Mouse (Mus musculus): ENCODE data around the gene Shq1. TPM values are rescaled to one million over a fixed set of nuclear protein-coding genes. Genes with fewer than 3 reads are reported as not detected.

The Shq1 gene
- polyA plus RNA-seq, 1 experiment from 2014 or later = 16.3 TPM

DNA sequence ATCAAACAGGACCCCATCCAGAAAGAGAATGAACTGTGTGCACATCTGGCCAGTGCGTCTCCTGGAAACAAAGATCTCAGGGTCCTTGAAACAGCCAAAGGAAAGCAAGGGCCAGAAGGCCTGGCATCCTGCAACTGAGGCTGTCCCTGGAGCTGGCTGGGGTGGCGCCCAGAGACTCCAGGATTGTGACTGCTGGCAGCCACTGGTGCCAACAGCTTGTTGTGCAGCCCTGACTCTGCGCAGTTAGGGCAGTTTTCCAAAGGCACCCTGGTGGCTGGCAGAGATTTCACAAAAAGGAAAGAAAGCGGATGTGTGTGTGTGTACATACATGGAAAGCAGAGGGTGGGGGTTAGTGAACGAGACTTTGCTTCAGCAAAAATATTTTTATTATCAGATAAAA is 10.6 kb downstream of the Shq1 start:
- Histone ChIP-seq H3K4me3 (no peak overlapping the region), H3K36me3 (peaks cover 33% of the 10 kb centered on the region), H3K4me2 (replicated peaks) (no peak overlapping the region), H3K27me3 (no peaks in the 10 kb centered on the region), H3K27ac (no peak overlapping the region), H3K9me3 (replicated peaks) (no peaks in the 10 kb centered on the region), H3K9ac (no peak overlapping the region), H3K4me1 (no peaks in the 10 kb centered on the region)
- ATAC-seq (ENCODE audit: low FRiP score) = no peak
- 91% methylated on average over 5 of the region's 5 CpGs for WGBS

DNA sequence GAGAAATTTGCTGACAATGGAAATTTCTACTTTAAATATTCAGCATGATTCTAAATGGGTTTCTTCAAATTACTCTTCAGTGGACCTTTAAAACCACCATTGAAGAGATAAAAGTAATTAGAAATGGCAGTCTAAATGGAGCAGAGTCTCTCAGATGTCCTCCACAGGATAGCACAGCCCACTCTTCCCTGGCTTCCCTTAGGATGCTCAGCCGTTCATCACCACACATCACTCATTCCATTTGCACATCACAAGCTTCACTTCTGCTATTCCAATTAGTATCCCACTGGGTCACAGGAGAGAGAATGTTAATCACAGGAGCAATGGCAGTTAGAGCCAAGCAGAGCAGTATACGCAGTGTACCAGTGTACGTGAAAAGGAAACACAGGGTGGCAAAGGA is 18.4 kb downstream of the Shq1 start:
- no peaks in the 10 kb centered on the region for H3K27me3 ChIP-seq
- WGBS = 58% methylated on average over 3 of the region's 3 CpGs
- no peaks in the 10 kb centered on the region; the same call in 1 of the 2 replicates for H3K9me3 ChIP-seq (replicated peaks)
- H3K4me1 ChIP-seq = no peaks in the 10 kb centered on the region
- H3K4me3 ChIP-seq = no peak overlapping the region
- H3K9ac ChIP-seq = no peak overlapping the region
- H3K4me2 ChIP-seq (replicated peaks) = no peak overlapping the region
- no peaks in the 10 kb centered on the region; the same call in 1 of the 2 replicates for H3K36me3 ChIP-seq
- ATAC-seq (ENCODE audit: low FRiP score) = no peak
- no peak overlapping the region for H3K27ac ChIP-seq

DNA sequence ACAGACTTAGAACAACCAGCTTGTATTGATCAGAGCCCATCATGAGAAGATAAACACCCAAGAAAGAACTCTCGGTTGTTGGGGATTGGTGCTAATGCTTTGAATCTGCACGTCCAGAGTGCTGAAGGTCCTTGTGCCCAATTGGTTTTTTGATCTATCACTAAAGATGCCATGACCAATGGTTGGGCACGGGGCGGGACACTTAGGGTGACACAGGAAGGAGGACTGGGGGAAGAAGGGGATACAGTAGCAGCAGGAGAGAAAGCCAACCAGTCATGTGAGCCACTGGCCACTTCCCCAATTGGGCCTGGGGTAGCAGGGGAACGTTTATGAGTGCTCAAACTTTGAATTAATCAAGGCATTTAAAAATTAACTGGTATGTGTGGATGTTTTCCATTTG is 23.8 kb downstream of the Shq1 start:
- WGBS = 75% methylated on average over 5 of the region's 5 CpGs
- no peak overlapping the region for H3K4me3 ChIP-seq
- H3K4me1 ChIP-seq = peaks cover 5% of the 10 kb centered on the region; the same call in 1 of the 2 replicates
- H3K36me3 ChIP-seq = no peaks in the 10 kb centered on the region
- no peak overlapping the region for H3K9ac ChIP-seq
- no peak overlapping the region for H3K27ac ChIP-seq
- ATAC-seq (ENCODE audit: low FRiP score) = no peak
- H3K4me2 ChIP-seq (replicated peaks) = no peak overlapping the region
- no peaks in the 10 kb centered on the region for H3K27me3 ChIP-seq
- H3K9me3 ChIP-seq (replicated peaks) = no peaks in the 10 kb centered on the region

DNA sequence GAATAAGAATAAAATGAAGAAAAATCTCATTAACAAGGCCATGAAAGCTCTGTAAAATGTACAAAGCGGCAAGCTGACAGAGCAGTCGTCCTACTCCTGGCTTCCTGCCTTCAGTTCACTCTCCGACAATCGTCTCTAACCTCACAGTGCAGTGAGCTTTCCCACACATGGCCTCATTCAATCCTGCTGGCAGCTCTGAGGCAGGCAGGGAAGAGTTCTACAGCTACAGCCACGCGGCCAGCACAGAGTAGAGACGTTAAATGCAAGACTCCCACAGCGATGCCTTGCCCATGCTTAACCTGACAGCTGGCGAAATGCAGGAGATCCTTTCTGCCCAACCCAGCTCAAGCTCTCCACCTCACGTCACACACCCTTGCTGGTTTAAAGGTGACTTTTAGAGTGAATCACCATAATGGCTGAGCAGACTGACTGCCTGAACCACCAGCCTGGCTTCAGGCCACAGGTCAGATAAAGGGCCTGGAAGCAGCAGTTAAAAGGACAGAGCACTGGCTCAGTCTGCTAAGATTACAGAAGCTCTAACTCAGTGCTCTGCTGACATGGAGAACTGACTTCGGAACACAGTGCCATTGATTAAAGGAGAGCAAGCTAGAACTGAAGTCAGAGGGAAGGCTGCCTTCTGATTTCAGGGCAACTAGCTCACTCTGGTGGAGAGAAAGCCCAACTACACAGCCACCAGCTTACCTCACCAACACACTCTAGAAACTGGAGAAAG is 25.3 kb downstream of the Shq1 start:
- no peak overlapping the region for H3K4me2 ChIP-seq (replicated peaks)
- H3K36me3 ChIP-seq = no peaks in the 10 kb centered on the region
- ATAC-seq (ENCODE audit: low FRiP score) = peak; percentile 54; the same call in 1 of the 2 replicates
- WGBS = 71% methylated on average over 11 of the region's 11 CpGs
- no peak overlapping the region for H3K4me3 ChIP-seq
- H3K4me1 ChIP-seq = peaks cover 5% of the 10 kb centered on the region; the same call in 1 of the 2 replicates
- H3K27ac ChIP-seq = no peak overlapping the region
- H3K27me3 ChIP-seq = no peaks in the 10 kb centered on the region
- H3K9me3 ChIP-seq (replicated peaks) = no peaks in the 10 kb centered on the region
- H3K9ac ChIP-seq = no peak overlapping the region

DNA sequence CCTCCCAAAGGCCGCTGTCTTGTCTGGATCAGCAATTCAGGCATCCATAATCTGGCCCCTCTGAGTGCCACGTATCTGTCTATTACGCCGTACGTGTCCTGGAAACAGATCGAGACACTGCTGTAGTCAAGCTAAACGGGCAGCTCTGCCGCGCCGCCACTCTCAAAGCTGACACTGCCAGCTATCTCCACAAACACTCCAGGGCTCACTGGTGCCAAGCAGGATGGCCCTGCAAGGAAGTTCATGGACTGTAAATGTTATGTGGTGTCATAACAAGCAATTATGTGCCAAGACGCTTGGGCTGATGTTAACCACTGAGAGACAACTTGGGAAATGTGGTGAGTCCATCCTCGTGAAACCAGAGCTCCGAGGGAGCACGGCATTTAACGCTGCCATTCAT is 26.3 kb downstream of the Shq1 start:
- no peak overlapping the region for H3K9ac ChIP-seq
- WGBS = 86% methylated on average over 15 of the region's 15 CpGs
- no peak overlapping the region for H3K4me2 ChIP-seq (replicated peaks)
- H3K9me3 ChIP-seq (replicated peaks) = no peaks in the 10 kb centered on the region
- no peaks in the 10 kb centered on the region for H3K36me3 ChIP-seq
- peaks cover 5% of the 10 kb centered on the region; the same call in 1 of the 2 replicates for H3K4me1 ChIP-seq
- ATAC-seq (ENCODE audit: low FRiP score) = no peak
- H3K27ac ChIP-seq = no peak overlapping the region
- no peaks in the 10 kb centered on the region for H3K27me3 ChIP-seq
- no peak overlapping the region for H3K4me3 ChIP-seq

DNA sequence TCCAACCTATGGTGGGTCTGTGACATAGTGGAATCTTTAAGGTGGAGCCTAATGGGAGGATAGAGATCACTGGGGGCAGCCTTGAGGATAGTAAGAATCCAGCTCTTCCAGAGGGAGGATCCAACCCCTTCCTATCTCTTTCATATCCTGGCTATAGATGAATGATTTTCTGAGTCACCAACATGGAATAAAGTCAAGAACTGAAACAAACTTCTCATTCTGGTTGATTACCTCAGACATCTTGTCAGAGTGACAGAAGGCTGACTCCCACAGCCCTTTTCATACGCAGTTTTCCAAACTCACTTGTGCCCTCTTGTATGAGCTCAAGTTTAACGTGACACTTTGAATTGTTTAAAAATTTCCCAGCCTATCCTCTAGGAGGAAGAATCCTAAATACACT is 28.2 kb downstream of the Shq1 start:
- Histone ChIP-seq H3K9ac (no peak overlapping the region), H3K27me3 (no peaks in the 10 kb centered on the region), H3K9me3 (replicated peaks) (no peaks in the 10 kb centered on the region), H3K4me2 (replicated peaks) (no peak overlapping the region), H3K4me1 (peaks cover 5% of the 10 kb centered on the region; the same call in 1 of the 2 replicates), H3K36me3 (no peaks in the 10 kb centered on the region), H3K27ac (no peak overlapping the region), H3K4me3 (no peak overlapping the region)
- 86% methylated on average over 2 of the region's 2 CpGs for WGBS
- ATAC-seq (ENCODE audit: low FRiP score) = no peak

DNA sequence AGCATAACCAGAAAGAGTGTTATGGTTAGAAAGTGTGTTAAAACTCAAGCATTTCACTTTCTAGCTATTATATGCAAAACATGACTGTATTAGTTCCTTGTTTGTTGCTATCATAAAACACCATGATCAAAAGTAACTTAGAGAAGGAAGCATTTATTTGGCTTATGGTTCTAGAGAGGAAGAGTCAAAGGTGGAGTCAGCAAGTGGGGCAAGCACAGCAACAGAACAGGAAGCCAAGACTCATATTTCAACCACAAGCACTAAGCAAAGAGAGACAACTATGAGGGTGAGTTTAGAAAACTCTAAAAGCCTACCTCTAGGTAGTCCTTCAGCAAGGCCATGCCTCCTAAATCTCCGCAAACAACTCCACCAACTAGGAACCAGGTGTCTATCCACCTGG is 30.4 kb downstream of the Shq1 start:
- Histone ChIP-seq H3K27ac (no peak overlapping the region), H3K9me3 (replicated peaks) (no peaks in the 10 kb centered on the region), H3K36me3 (no peaks in the 10 kb centered on the region), H3K4me2 (replicated peaks) (no peak overlapping the region), H3K27me3 (no peaks in the 10 kb centered on the region), H3K9ac (no peak overlapping the region), H3K4me3 (no peak overlapping the region), H3K4me1 (peaks cover 2% of the 10 kb centered on the region; the same call in 1 of the 2 replicates)
- ATAC-seq (ENCODE audit: low FRiP score) = no peak
- 93% methylated on average over 1 of the region's 1 CpGs for WGBS

DNA sequence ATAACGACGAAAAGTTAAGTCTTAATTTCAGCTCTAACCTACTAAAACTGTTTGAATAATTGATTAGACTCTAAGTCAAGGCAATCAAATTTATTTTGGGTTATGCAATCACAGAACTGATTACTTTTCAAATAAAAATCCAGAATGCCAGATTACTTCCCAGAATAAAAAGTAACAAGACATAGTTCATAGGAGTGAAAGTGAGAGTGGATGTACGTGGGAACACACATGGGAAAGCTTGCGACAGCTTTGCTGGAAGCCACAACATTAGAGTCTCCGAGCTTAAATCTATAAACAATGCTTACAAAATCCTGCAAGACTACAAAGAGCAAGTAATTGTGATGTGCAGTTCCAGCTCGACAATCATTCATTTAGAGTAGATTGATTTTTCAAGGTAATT is 41.9 kb downstream of the Shq1 start:
- H3K9me3 ChIP-seq (replicated peaks) = no peaks in the 10 kb centered on the region
- no peaks in the 10 kb centered on the region; the same call in 1 of the 2 replicates for H3K36me3 ChIP-seq
- H3K4me3 ChIP-seq = no peak overlapping the region
- no peak overlapping the region for H3K4me2 ChIP-seq (replicated peaks)
- H3K27ac ChIP-seq = no peak overlapping the region
- H3K27me3 ChIP-seq = no peaks in the 10 kb centered on the region
- WGBS = 83% methylated on average over 6 of the region's 6 CpGs
- H3K9ac ChIP-seq = no peak overlapping the region
- ATAC-seq (ENCODE audit: low FRiP score) = no peak
- H3K4me1 ChIP-seq = no peaks in the 10 kb centered on the region

DNA sequence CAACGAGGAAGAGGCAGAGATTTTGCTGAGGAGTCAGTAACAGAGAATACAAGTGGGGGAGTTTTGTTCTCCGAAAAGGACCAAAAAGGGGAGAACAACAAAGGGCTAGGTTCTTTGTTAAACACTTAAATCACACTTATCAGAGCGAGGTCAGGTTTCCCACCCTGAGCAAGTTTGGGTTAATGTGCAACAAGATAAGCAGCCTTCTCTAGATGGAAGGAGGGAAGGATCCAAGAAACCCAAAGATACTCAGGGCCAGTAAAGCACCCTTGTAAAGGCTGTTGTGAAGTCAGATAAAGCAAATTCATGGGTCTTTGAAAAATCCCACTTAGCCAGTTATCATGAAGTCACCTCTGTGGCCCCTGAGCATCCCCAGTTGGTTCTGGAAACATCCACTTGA is 42.7 kb downstream of the Shq1 start:
- Histone ChIP-seq H3K9me3 (replicated peaks) (no peaks in the 10 kb centered on the region), H3K27ac (no peak overlapping the region), H3K36me3 (no peaks in the 10 kb centered on the region; the same call in 1 of the 2 replicates), H3K27me3 (no peaks in the 10 kb centered on the region), H3K4me3 (no peak overlapping the region), H3K9ac (no peak overlapping the region), H3K4me1 (no peaks in the 10 kb centered on the region), H3K4me2 (replicated peaks) (no peak overlapping the region)
- ATAC-seq (ENCODE audit: low FRiP score) = no peak
- WGBS = 54% methylated on average over 3 of the region's 3 CpGs

DNA sequence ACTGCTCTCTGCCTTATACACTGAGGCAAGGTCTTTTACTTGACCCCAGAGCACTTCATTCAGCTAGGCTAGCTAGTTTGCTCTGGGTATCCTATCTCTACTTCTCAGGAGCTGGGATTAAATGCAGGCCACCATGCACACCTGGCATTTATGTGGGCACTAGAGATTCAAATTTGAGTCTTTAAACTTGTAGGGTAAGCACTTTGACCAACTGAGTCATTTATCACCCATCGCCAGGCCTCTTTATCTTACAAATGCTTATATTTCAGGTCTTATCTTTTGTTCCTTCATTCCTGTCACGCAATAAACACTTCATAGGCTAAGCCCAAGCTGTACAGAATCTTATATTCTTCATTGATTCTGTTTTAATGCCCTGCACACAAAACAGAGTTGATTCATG is 47.0 kb downstream of the Shq1 start:
- H3K9ac ChIP-seq = no peak overlapping the region
- no peak overlapping the region for H3K27ac ChIP-seq
- H3K9me3 ChIP-seq (replicated peaks) = no peaks in the 10 kb centered on the region
- H3K27me3 ChIP-seq = no peaks in the 10 kb centered on the region
- no peak overlapping the region for H3K4me3 ChIP-seq
- H3K4me2 ChIP-seq (replicated peaks) = no peak overlapping the region
- H3K36me3 ChIP-seq = no peaks in the 10 kb centered on the region; the same call in 1 of the 2 replicates
- 87% methylated on average over 2 of the region's 2 CpGs for WGBS
- ATAC-seq (ENCODE audit: low FRiP score) = no peak
- H3K4me1 ChIP-seq = no peaks in the 10 kb centered on the region

DNA sequence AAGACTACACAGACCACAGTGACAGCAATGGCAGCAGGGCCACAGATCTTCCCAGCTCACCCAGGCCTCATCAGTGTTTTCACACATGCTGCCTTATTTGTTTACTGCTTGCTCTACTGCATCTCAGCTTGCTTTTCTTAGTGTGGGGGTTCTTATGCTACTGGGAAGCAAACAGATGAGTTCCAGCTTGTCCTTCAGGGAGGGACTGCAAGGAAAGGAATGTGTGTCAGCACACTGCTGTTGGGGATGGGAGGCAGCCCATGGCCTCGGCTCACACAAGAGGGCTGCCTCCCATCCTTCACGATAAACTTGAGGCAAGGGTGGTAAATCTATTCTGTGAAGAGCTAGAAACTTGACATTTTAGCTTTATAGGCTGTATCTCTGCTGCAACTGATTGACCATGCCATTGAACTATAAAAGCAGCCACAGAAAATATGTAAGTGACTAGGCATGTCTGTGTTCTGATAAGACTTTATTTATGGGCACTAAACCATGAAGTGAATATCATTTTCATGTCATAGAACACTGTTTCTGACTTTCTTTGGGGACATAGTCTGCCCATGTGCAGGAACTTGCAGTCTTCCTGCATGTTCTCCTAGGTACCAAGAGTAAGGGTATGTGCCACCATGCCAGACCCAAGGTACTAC is 48.0 kb downstream of the Shq1 start:
- Histone ChIP-seq H3K27ac (no peak overlapping the region), H3K9ac (no peak overlapping the region), H3K4me3 (no peak overlapping the region), H3K36me3 (no peaks in the 10 kb centered on the region; the same call in 1 of the 2 replicates), H3K9me3 (replicated peaks) (no peaks in the 10 kb centered on the region), H3K27me3 (no peaks in the 10 kb centered on the region), H3K4me1 (no peaks in the 10 kb centered on the region), H3K4me2 (replicated peaks) (no peak overlapping the region)
- WGBS = 75% methylated on average over 2 of the region's 2 CpGs
- ATAC-seq (ENCODE audit: low FRiP score) = no peak

DNA sequence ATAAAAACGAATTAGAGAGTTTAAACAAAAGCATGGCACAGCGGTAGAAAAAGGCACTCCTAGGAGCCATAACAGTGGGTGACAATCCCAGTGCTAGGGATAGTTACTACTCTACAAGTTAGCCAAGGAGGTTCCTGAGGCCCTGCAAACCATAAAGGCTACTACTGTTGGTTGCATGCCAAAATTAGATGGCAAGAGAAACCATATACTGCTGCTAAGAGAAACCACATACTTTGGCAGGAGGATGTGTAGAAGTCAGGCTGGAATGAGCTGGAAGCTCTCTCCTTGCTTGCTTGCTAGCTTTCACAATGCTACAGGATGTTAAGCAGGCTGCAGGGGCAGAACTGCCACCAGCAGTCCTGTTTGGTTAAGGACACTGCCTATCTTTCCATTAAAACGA is 50.5 kb downstream of the Shq1 start:
- Histone ChIP-seq H3K4me3 (no peak overlapping the region), H3K9ac (no peak overlapping the region), H3K9me3 (replicated peaks) (no peaks in the 10 kb centered on the region), H3K27me3 (no peaks in the 10 kb centered on the region), H3K4me1 (no peaks in the 10 kb centered on the region), H3K4me2 (replicated peaks) (no peak overlapping the region), H3K27ac (no peak overlapping the region), H3K36me3 (no peaks in the 10 kb centered on the region)
- 81% methylated on average over 3 of the region's 3 CpGs for WGBS
- ATAC-seq (ENCODE audit: low FRiP score) = no peak

DNA sequence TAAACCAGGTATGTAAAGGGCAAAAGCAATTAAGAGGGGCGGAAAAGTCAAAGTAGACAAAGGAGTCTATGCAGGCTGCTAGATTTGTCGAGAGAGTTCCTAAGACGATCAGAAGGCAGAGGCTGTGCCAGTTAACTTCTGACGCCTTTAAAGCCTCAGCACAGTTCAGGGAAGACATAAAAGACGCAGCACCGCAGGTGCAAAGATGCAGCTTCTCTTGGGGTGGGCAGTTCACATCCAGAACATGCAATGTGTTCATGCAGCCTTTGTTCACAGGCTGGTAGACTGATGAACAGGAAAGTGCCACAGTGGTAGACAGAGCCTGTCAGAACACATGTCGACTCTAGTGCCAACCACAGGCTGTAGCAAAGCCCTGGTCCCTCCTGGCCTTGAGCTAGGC is 51.6 kb downstream of the Shq1 start:
- Histone ChIP-seq H3K9me3 (replicated peaks) (no peaks in the 10 kb centered on the region), H3K27ac (no peak overlapping the region), H3K4me2 (replicated peaks) (no peak overlapping the region), H3K36me3 (no peaks in the 10 kb centered on the region), H3K4me1 (no peaks in the 10 kb centered on the region), H3K9ac (no peak overlapping the region), H3K4me3 (no peak overlapping the region), H3K27me3 (no peaks in the 10 kb centered on the region)
- WGBS = 92% methylated on average over 7 of the region's 7 CpGs
- no peak for ATAC-seq (ENCODE audit: low FRiP score)

All from hindbrain, embryonic 12.5 days (tissue).